Mouse (Mus musculus): Measurements from ENCODE around the gene Larp7. TPM values are rescaled to one million over a fixed set of nuclear protein-coding genes. Genes with fewer than 3 reads are reported as not detected.

Gene Larp7
- polyA plus RNA-seq, 1 experiment from 2014 or later, result 70.0 TPM

- peak overlapping the region; percentile 94; the same call in 1 of the 2 replicates for H3K27ac ChIP-seq (ENCODE audit: low read depth, low read length)
- DNase-seq (ENCODE audit: low spot score), result no peak
- peaks cover 5% of the 10 kb centered on the region; the same call in 1 of the 2 replicates for H3K36me3 ChIP-seq (ENCODE audit: control insufficient read depth, insufficient read depth, low read length)
- H3K9ac ChIP-seq (ENCODE audit: low read depth, low read length), result peak overlapping the region; percentile 85
- peak overlapping the region; percentile 90 for H3K4me2 ChIP-seq
- no peak for ATAC-seq (replicated peaks; ENCODE audit: low FRiP score)
- H3K4me1 ChIP-seq (replicated peaks; ENCODE audit: control insufficient read depth, insufficient read depth, low read length), result peaks cover 11% of the 10 kb centered on the region
- no peaks in the 10 kb centered on the region for H3K27me3 ChIP-seq (replicated peaks; ENCODE audit: control insufficient read depth, insufficient read depth, low read length)
- H3K4me3 ChIP-seq (ENCODE audit: low read depth, low read length), result peak overlapping the region; percentile 89
- H3K9me3 ChIP-seq (ENCODE audit: control insufficient read depth, low read length), result no peaks in the 10 kb centered on the region
- 10% methylated on average over 10 of the region's 13 CpGs for WGBS
These were observed 646 bp downstream of the Larp7 start for GRCm38 (mm10) chr3:127552434-127552972.

DNA sequence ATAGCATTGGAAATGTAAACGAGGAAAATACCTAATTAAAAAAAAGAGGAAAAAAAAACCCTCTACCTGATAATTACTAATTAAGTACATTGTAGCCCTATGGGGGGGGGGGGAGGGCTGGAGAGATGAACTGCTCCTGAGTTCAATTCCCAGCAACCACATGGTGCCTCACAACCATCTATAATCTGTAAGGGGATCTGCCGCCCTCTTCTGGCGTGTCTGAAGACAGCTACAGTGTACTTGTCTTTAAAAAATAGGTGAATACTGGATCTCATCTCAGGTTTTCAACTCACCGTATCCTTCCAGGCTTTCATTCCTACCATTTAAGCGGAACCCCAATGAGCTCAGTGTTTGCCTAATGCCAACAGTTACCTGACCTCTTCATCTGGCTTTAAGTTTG, 5.3 kb downstream of the Larp7 start:
- no peak for DNase-seq (ENCODE audit: low spot score)
- Histone ChIP-seq H3K9ac (ENCODE audit: low read depth, low read length) (no peak overlapping the region), H3K27ac (ENCODE audit: low read depth, low read length) (no peak overlapping the region), H3K27me3 (replicated peaks; ENCODE audit: control insufficient read depth, insufficient read depth, low read length) (no peaks in the 10 kb centered on the region), H3K36me3 (ENCODE audit: control insufficient read depth, insufficient read depth, low read length) (peaks cover 17% of the 10 kb centered on the region), H3K9me3 (ENCODE audit: control insufficient read depth, low read length) (no peaks in the 10 kb centered on the region), H3K4me3 (ENCODE audit: low read depth, low read length) (no peak overlapping the region), H3K4me1 (replicated peaks; ENCODE audit: control insufficient read depth, insufficient read depth, low read length) (0 out of 2 replicates have a peak, but pooled peaks cover 3% of the 10 kb centered on the region), H3K4me2 (no peak overlapping the region)
- 44% methylated on average over 5 of the region's 5 CpGs for WGBS
- no peak for ATAC-seq (replicated peaks; ENCODE audit: low FRiP score)

DNA sequence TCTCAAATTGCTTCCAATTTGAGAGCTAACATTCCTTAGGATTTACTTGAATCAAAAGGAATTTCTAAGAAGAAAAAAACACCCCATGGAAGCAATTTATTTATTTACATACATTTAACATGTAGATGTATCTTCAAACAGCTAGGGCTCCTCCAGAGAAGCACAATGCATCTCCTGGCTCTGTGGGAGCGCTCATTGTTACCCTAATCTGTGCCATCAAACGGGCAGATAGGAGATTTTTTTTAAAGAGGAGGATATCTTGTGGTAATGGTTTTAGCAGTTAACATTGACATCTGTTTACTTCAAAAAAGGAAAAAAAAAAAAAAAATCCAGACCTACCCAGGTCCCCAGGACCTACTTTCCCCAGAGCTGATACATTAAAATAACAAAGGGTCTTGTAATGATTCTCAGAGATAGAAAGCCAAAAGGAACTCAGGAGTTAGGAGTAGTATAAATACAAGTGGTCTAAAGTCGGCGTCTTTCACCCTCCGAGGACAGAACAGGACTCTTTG, 8.5 kb downstream of the Larp7 start:
- H3K27me3 ChIP-seq (replicated peaks; ENCODE audit: control insufficient read depth, insufficient read depth, low read length), result no peaks in the 10 kb centered on the region
- H3K27ac ChIP-seq (ENCODE audit: low read depth, low read length), result no peak overlapping the region
- no peak overlapping the region for H3K9ac ChIP-seq (ENCODE audit: low read depth, low read length)
- no peaks in the 10 kb centered on the region for H3K9me3 ChIP-seq (ENCODE audit: control insufficient read depth, low read length)
- WGBS, result 54% methylated on average over 5 of the region's 5 CpGs
- ATAC-seq (replicated peaks; ENCODE audit: low FRiP score), result no peak
- no peak overlapping the region for H3K4me2 ChIP-seq
- peaks cover 18% of the 10 kb centered on the region for H3K36me3 ChIP-seq (ENCODE audit: control insufficient read depth, insufficient read depth, low read length)
- no peak for DNase-seq (ENCODE audit: low spot score)
- H3K4me1 ChIP-seq (replicated peaks; ENCODE audit: control insufficient read depth, insufficient read depth, low read length), result no peaks in the 10 kb centered on the region
- H3K4me3 ChIP-seq (ENCODE audit: low read depth, low read length), result no peak overlapping the region

DNA sequence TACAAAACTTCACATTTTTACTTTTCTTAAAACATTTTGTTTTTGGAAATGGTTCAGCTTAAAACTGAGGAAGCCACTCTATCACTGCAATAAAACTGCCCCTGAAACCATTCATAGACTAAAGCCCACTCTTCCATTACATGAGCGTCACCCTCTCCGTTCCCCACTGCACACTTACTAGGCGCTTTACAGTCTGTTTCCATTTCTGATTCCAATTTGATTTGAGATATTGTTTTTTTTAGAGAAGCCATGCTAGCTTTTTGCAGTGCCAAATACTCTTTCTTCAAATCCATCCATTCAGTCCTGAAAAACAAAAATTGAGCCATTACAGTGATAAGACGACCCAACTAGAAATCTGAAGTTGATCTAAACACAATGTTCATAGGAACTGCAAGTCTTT, 9.2 kb downstream of the Larp7 start:
- H3K27ac ChIP-seq (ENCODE audit: low read depth, low read length), result no peak overlapping the region
- H3K4me3 ChIP-seq (ENCODE audit: low read depth, low read length), result no peak overlapping the region
- H3K27me3 ChIP-seq (replicated peaks; ENCODE audit: control insufficient read depth, insufficient read depth, low read length), result no peaks in the 10 kb centered on the region
- 87% methylated on average over 4 of the region's 4 CpGs for WGBS
- H3K36me3 ChIP-seq (ENCODE audit: control insufficient read depth, insufficient read depth, low read length), result peaks cover 18% of the 10 kb centered on the region
- no peaks in the 10 kb centered on the region for H3K4me1 ChIP-seq (replicated peaks; ENCODE audit: control insufficient read depth, insufficient read depth, low read length)
- H3K4me2 ChIP-seq, result no peak overlapping the region
- ATAC-seq (replicated peaks; ENCODE audit: low FRiP score) (no peak), DNase-seq (ENCODE audit: low spot score) (no peak)
- H3K9me3 ChIP-seq (ENCODE audit: control insufficient read depth, low read length), result no peaks in the 10 kb centered on the region
- H3K9ac ChIP-seq (ENCODE audit: low read depth, low read length), result no peak overlapping the region

- no peak overlapping the region for H3K4me3 ChIP-seq (ENCODE audit: low read depth, low read length)
- peaks cover 4% of the 10 kb centered on the region; the same call in 1 of the 2 replicates for H3K36me3 ChIP-seq (ENCODE audit: control insufficient read depth, insufficient read depth, low read length)
- no peaks in the 10 kb centered on the region for H3K9me3 ChIP-seq (ENCODE audit: control insufficient read depth, low read length)
- no peak overlapping the region for H3K4me2 ChIP-seq
- no peaks in the 10 kb centered on the region for H3K27me3 ChIP-seq (replicated peaks; ENCODE audit: control insufficient read depth, insufficient read depth, low read length)
- no peak overlapping the region for H3K9ac ChIP-seq (ENCODE audit: low read depth, low read length)
- WGBS, result 76% methylated on average over 6 of the region's 6 CpGs
- no peak overlapping the region for H3K27ac ChIP-seq (ENCODE audit: low read depth, low read length)
- ATAC-seq (replicated peaks; ENCODE audit: low FRiP score), result no peak
- no peaks in the 10 kb centered on the region for H3K4me1 ChIP-seq (replicated peaks; ENCODE audit: control insufficient read depth, insufficient read depth, low read length)
- DNase-seq (ENCODE audit: low spot score), result no peak
These were observed 14.0 kb downstream of the Larp7 start for GRCm38 (mm10) chr3:127539193-127539592.

- Histone ChIP-seq H3K36me3 (ENCODE audit: control insufficient read depth, insufficient read depth, low read length) (no peaks in the 10 kb centered on the region), H3K9ac (ENCODE audit: low read depth, low read length) (no peak overlapping the region), H3K27me3 (replicated peaks; ENCODE audit: control insufficient read depth, insufficient read depth, low read length) (no peaks in the 10 kb centered on the region), H3K27ac (ENCODE audit: low read depth, low read length) (no peak overlapping the region), H3K4me3 (ENCODE audit: low read depth, low read length) (no peak overlapping the region), H3K9me3 (ENCODE audit: control insufficient read depth, low read length) (no peaks in the 10 kb centered on the region), H3K4me1 (replicated peaks; ENCODE audit: control insufficient read depth, insufficient read depth, low read length) (no peaks in the 10 kb centered on the region), H3K4me2 (no peak overlapping the region)
- 26% methylated on average over 4 of the region's 4 CpGs for WGBS
- ATAC-seq (replicated peaks; ENCODE audit: low FRiP score) (no peak), DNase-seq (ENCODE audit: low spot score) (no peak)
These were observed 22.9 kb downstream of the Larp7 start for GRCm38 (mm10) chr3:127530293-127530692.

DNA sequence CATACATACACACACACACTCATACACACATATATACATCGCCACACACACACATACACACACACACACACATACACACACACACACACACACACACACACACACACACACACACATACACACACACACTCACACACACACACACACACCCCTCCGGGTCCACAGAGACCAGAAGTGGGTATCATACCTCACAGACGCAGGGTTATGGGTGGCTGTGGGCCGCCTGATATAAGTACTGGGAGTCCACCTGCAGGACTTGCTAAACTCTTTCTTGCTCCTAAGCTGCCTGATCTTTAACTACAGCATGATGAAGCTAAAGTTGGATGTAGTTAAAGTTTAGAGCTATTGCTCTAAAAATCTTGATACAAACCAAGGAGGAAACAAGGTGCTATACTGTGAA, 23.3 kb downstream of the Larp7 start:
- no peak overlapping the region for H3K9ac ChIP-seq (ENCODE audit: low read depth, low read length)
- ATAC-seq (replicated peaks; ENCODE audit: low FRiP score) (no peak), DNase-seq (ENCODE audit: low spot score) (no peak)
- no peaks in the 10 kb centered on the region for H3K4me1 ChIP-seq (replicated peaks; ENCODE audit: control insufficient read depth, insufficient read depth, low read length)
- H3K4me3 ChIP-seq (ENCODE audit: low read depth, low read length), result no peak overlapping the region
- no peak overlapping the region for H3K27ac ChIP-seq (ENCODE audit: low read depth, low read length)
- H3K4me2 ChIP-seq, result no peak overlapping the region
- H3K27me3 ChIP-seq (replicated peaks; ENCODE audit: control insufficient read depth, insufficient read depth, low read length), result no peaks in the 10 kb centered on the region
- H3K36me3 ChIP-seq (ENCODE audit: control insufficient read depth, insufficient read depth, low read length), result no peaks in the 10 kb centered on the region
- no peaks in the 10 kb centered on the region for H3K9me3 ChIP-seq (ENCODE audit: control insufficient read depth, low read length)
- 77% methylated on average over 4 of the region's 4 CpGs for WGBS

- Histone ChIP-seq H3K9me3 (ENCODE audit: control insufficient read depth, low read length) (no peaks in the 10 kb centered on the region), H3K4me2 (no peak overlapping the region), H3K4me1 (replicated peaks; ENCODE audit: control insufficient read depth, insufficient read depth, low read length) (no peaks in the 10 kb centered on the region), H3K27ac (ENCODE audit: low read depth, low read length) (no peak overlapping the region), H3K36me3 (ENCODE audit: control insufficient read depth, insufficient read depth, low read length) (no peaks in the 10 kb centered on the region), H3K27me3 (replicated peaks; ENCODE audit: control insufficient read depth, insufficient read depth, low read length) (no peaks in the 10 kb centered on the region), H3K9ac (ENCODE audit: low read depth, low read length) (no peak overlapping the region), H3K4me3 (ENCODE audit: low read depth, low read length) (no peak overlapping the region)
- ATAC-seq (replicated peaks; ENCODE audit: low FRiP score) (no peak), DNase-seq (ENCODE audit: low spot score) (no peak)
- 85% methylated on average over 3 of the region's 3 CpGs for WGBS
These were observed 23.9 kb downstream of the Larp7 start for GRCm38 (mm10) chr3:127529210-127529609.

DNA sequence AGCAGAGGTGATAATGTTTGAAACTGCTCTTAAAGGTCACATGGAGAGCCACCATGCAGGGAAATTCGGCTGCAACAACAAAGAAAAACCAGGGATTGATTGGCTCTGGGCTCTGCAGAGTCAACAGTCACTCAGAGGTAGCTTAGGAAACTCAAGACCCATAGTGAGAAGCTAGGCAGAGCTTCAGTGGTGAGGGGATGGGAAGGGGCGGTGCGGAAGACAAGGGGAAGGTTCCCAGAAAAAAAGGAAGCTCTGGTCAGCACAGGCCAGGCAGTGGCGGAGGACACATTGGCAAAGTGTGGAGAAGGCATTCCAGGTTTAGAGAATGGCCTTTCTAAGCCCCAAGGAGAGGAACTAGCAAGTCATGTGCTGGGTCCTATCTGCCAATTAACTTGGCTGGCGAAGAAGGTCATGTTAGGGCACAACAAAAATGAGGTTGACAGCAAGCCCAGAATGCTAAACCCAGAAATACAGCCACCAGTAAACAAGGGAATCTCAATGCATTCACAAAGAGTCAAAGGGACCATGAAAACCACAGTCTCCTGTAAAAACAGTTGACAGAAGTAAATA, 25.6 kb downstream of the Larp7 start:
- H3K4me2 ChIP-seq, result no peak overlapping the region
- no peak overlapping the region for H3K9ac ChIP-seq (ENCODE audit: low read depth, low read length)
- DNase-seq (ENCODE audit: low spot score) (no peak), ATAC-seq (replicated peaks; ENCODE audit: low FRiP score) (no peak)
- no peaks in the 10 kb centered on the region for H3K9me3 ChIP-seq (ENCODE audit: control insufficient read depth, low read length)
- H3K27ac ChIP-seq (ENCODE audit: low read depth, low read length), result no peak overlapping the region
- H3K27me3 ChIP-seq (replicated peaks; ENCODE audit: control insufficient read depth, insufficient read depth, low read length), result no peaks in the 10 kb centered on the region
- H3K4me3 ChIP-seq (ENCODE audit: low read depth, low read length), result no peak overlapping the region
- no peaks in the 10 kb centered on the region for H3K4me1 ChIP-seq (replicated peaks; ENCODE audit: control insufficient read depth, insufficient read depth, low read length)
- H3K36me3 ChIP-seq (ENCODE audit: control insufficient read depth, insufficient read depth, low read length), result no peaks in the 10 kb centered on the region
- 56% methylated on average over 5 of the region's 5 CpGs for WGBS

All from liver, embryonic 11.5 days (tissue).